Comparison of ENCODE assay signal across 11 mouse cellular contexts in the genomic region with DNA sequence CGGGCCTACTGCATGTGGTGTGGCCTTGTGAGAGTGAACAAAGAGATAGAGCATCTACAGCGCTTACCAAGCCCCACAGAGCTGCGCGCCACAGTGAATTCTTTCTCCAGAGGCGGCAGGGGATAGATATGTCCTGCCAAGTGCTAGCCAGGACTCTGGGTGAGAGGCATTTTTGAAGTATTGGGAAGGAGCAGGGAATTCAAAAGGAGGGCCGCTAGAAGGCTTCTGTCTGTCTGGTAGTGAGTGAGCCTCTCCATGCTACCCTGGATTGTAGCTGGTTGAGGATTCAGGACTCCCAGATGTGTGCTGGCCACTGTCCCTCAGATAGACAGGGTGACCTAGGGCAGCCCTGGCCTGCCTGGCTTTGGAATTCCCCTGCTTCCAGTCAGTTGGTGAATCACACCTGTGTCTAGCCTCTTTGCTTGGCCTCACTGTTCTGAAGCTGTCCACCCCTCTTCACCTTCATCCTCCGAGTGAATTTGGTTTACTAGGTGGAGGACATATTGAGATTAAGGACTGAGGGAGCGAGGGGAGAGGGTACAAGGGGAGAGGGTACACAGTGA. TPM values are rescaled to one million over a fixed set of nuclear protein-coding genes. Genes with fewer than 3 reads are reported as not detected.
DNase-seq lines count a peak whose midpoint lies in the region; ATAC-seq and TF ChIP-seq lines count a peak whose summit lies in the region.
"Had no signal": no experiment of that assay in that cellular context is flagged by ENCODE, and none has a peak within 500 bp of the region (broad histone marks: within the 10 kb centered on the region; RNA-seq: fewer than 3 reads in every experiment).

No protein-coding gene starts in this region.

- peak overlapping the region; percentile 91 for H3K4me2 ChIP-seq in heart, embryonic 14.5 days (ENCODE audit: low read length)
- H3K4me2 ChIP-seq in liver, embryonic 11.5 days = peak overlapping the region; percentile 8; the same call in 1 of the 2 replicates
- H3K4me2 ChIP-seq in forebrain, embryonic 15.5 days (replicated peaks) = no peak overlapping the region
- H3K4me2 ChIP-seq: hindbrain, embryonic 15.5 days had no signal

- peak overlapping the region; percentile 42 to 91 for H3K27ac ChIP-seq in heart, embryonic 14.5 days (replicated peaks in 1 of 2; ENCODE audit: control insufficient read depth in 1 of 2, insufficient read depth in 1 of 2, low read depth in 2 of 2, low read length in 2 of 2)
- peak overlapping the region; percentile 72 for H3K27ac ChIP-seq in bone marrow macrophage, adult 2 months (ENCODE audit: insufficient read depth, low read depth, low read length)
- H3K27ac ChIP-seq in liver, embryonic 11.5 days (ENCODE audit: low read depth, low read length) = no peak overlapping the region
- H3K27ac ChIP-seq in forebrain, embryonic 15.5 days (replicated peaks) = no peak overlapping the region
- H3K27ac ChIP-seq: hindbrain, embryonic 15.5 days had no signal

- no peaks in the 10 kb centered on the region for H3K9me3 ChIP-seq in heart, embryonic 14.5 days (ENCODE audit: control insufficient read depth, low read length)
- no peaks in the 10 kb centered on the region for H3K9me3 ChIP-seq in liver, embryonic 11.5 days (ENCODE audit: control insufficient read depth, low read length)
- no peaks in the 10 kb centered on the region for H3K9me3 ChIP-seq in forebrain, embryonic 15.5 days
- H3K9me3 ChIP-seq: hindbrain, embryonic 15.5 days had no signal

- ATAC-seq in heart, embryonic 14.5 days (ENCODE audit: insufficient number of reproducible peaks, insufficient read depth, low FRiP score, low read depth) = no peak
- ATAC-seq in liver, embryonic 11.5 days (replicated peaks; ENCODE audit: low FRiP score) = no peak
- no peak for ATAC-seq in forebrain, embryonic 15.5 days (replicated peaks)

- TF ChIP-seq CTCF in bone marrow macrophage, adult 2 months (IDR thresholded peaks at IDR 0.05; ENCODE audit: low read depth, low read length) = no peak

- DNase-seq in heart, adult 9 months (ENCODE audit: low spot score in 2 of 2) = no peak
- DNase-seq in 3T3-L1 (ENCODE audit: low read depth, low spot score) = peak; percentile 46
- DNase-seq in liver, embryonic 11.5 days (ENCODE audit: low spot score) = no peak
- DNase-seq in T-cell, adult 2 months (ENCODE audit: low spot score) = no peak
- DNase-seq in right cerebral cortex, adult 18-20 months = no peak
- DNase-seq: cerebellum, adult 9-11 months had no signal

- H3K9ac ChIP-seq in heart, embryonic 14.5 days (ENCODE audit: low read length) = peak overlapping the region; percentile 93
- H3K9ac ChIP-seq in liver, embryonic 11.5 days (ENCODE audit: low read depth, low read length) = no peak overlapping the region
- H3K9ac ChIP-seq in forebrain, embryonic 15.5 days (replicated peaks) = no peak overlapping the region
- H3K9ac ChIP-seq: hindbrain, embryonic 15.5 days had no signal

- H3K36me3 ChIP-seq in heart, embryonic 14.5 days (ENCODE audit: control insufficient read depth, insufficient read depth, low read length) = no peaks in the 10 kb centered on the region
- H3K36me3 ChIP-seq in liver, embryonic 11.5 days (ENCODE audit: control insufficient read depth, insufficient read depth, low read length) = no peaks in the 10 kb centered on the region; the same call in 1 of the 2 replicates
- no peaks in the 10 kb centered on the region for H3K36me3 ChIP-seq in forebrain, embryonic 15.5 days
- H3K36me3 ChIP-seq: hindbrain, embryonic 15.5 days had no signal

- H3K4me1 ChIP-seq in heart, embryonic 14.5 days (ENCODE audit: control insufficient read depth in 2 of 2, insufficient read depth in 2 of 2, low read length in 2 of 2) = peaks cover 36 to 52% of the 10 kb centered on the region in 2 experiments
- H3K4me1 ChIP-seq in bone marrow macrophage, adult 2 months (ENCODE audit: control insufficient read depth, insufficient read depth, low read length) = peaks cover 41% of the 10 kb centered on the region
- H3K4me1 ChIP-seq in liver, embryonic 11.5 days (replicated peaks; ENCODE audit: control insufficient read depth, insufficient read depth, low read length) = peaks cover 34% of the 10 kb centered on the region
- H3K4me1 ChIP-seq in forebrain, embryonic 15.5 days = peaks cover 24% of the 10 kb centered on the region

- no peak overlapping the region for H3K4me3 ChIP-seq in heart, embryonic 14.5 days (ENCODE audit: control insufficient read depth in 1 of 2, insufficient read depth in 1 of 2, low read depth in 1 of 2, low read length in 2 of 2)
- H3K4me3 ChIP-seq in bone marrow macrophage, adult 2 months (ENCODE audit: insufficient read depth, low read length) = 0 out of 2 replicates have a peak overlapping the region, but pooled peaks have one; percentile 6
- H3K4me3 ChIP-seq in liver, embryonic 11.5 days (ENCODE audit: low read depth, low read length) = no peak overlapping the region
- no peak overlapping the region for H3K4me3 ChIP-seq in forebrain, embryonic 15.5 days
- H3K4me3 ChIP-seq: erythroblast, embryonic 14.5 days; hindbrain, embryonic 15.5 days had no signal

- 39% methylated on average over 8 of the region's 8 CpGs for WGBS in heart, embryonic 14.5 days
- 68% methylated on average over 8 of the region's 8 CpGs for WGBS in liver, embryonic 11.5 days
- WGBS in forebrain, embryonic 15.5 days = 82% methylated on average over 8 of the region's 8 CpGs

- H3K27me3 ChIP-seq in heart, embryonic 14.5 days (ENCODE audit: control insufficient read depth, insufficient read depth, low read length) = peaks cover 8% of the 10 kb centered on the region; the same call in 1 of the 2 replicates
- H3K27me3 ChIP-seq in liver, embryonic 11.5 days (replicated peaks; ENCODE audit: control insufficient read depth, insufficient read depth, low read length) = peaks cover 40% of the 10 kb centered on the region
- H3K27me3 ChIP-seq in forebrain, embryonic 15.5 days = peaks cover 39% of the 10 kb centered on the region

- no peak for TF ChIP-seq POLR2A in bone marrow macrophage, adult 2 months (IDR thresholded peaks at IDR 0.05; ENCODE audit: borderline replicate concordance, low read depth, low read length)

RNA-seq across cellular contexts. Expression of a gene that starts 6.0 kb away (rescaled TPM):
- polyA plus RNA-seq in heart, embryonic 14.5 days (2014; fragmentation: Nextera tagmentation; extraction: Ambion mirVana) = 5.9 and 7.5 TPM in 2 replicates
- polyA plus RNA-seq in bone marrow macrophage, adult 2 months (2012; ENCODE audit: insufficient read depth, insufficient read length, missing spikeins) = 49.6 and 50.4 TPM in 2 replicates
- 3.4 and 4.1 TPM in 2 replicates for polyA plus RNA-seq in liver, embryonic 11.5 days (2014; fragmentation: Nextera tagmentation; extraction: Ambion mirVana)
- polyA plus RNA-seq in forebrain, embryonic 15.5 days (2015; fragmentation: Nextera tagmentation; extraction: Ambion mirVana) = 0.79 and 1.2 TPM in 2 replicates

Comparison
In these comparisons a context has a peak if more than half of its experiments do, and no peak if none do; other contexts are left out.
1. H3K27ac ChIP-seq: peak in heart, embryonic 14.5 days (2 of 2) and bone marrow macrophage, adult 2 months (single experiment); none in liver, embryonic 11.5 days (single experiment) and forebrain, embryonic 15.5 days (single experiment).